In genomic region chr8:120487377-120487728, GRCm38 (mm10) we compare ENCODE assay signal across 8 mouse cellular contexts.
DNase-seq lines count a peak whose midpoint lies in the region; ATAC-seq and TF ChIP-seq lines count a peak whose summit lies in the region.

No protein-coding gene starts in this region.

- H3K4me3 ChIP-seq in spleen, adult 2 months (ENCODE audit: extremely low read depth, insufficient read depth, insufficient read length): peak overlapping the region; percentile 92
- H3K4me3 ChIP-seq in hindbrain, embryonic 13.5 days: peak overlapping the region; percentile 91
- H3K4me3 ChIP-seq in liver, embryonic 16.5 days (ENCODE audit: low read depth, low read length): peak overlapping the region; percentile 94

- peak overlapping the region; percentile 98 for H3K9ac ChIP-seq in hindbrain, embryonic 13.5 days
- H3K9ac ChIP-seq in liver, embryonic 16.5 days (ENCODE audit: low read depth, low read length): peak overlapping the region; percentile 91

- TF ChIP-seq CTCF in spleen, adult 2 months (IDR thresholded peaks at IDR 0.05; ENCODE audit: extremely low read depth, insufficient read depth, insufficient read length, insufficient replicate concordance): no peak

- TF ChIP-seq POLR2A in spleen, adult 2 months (IDR thresholded peaks at IDR 0.05; ENCODE audit: low read depth, low read length): no peak

- no peaks in the 10 kb centered on the region for H3K27me3 ChIP-seq in spleen, adult 2 months (ENCODE audit: control insufficient read depth, insufficient read depth, low read length)
- H3K27me3 ChIP-seq in hindbrain, embryonic 13.5 days: no peaks in the 10 kb centered on the region
- no peaks in the 10 kb centered on the region for H3K27me3 ChIP-seq in liver, embryonic 16.5 days (ENCODE audit: control insufficient read depth, insufficient read depth, low read depth, low read length)
- no peaks in the 10 kb centered on the region for H3K27me3 ChIP-seq in splenic B cell, adult 2 months (ENCODE audit: control insufficient read depth, insufficient read depth, low read length, poor library complexity, severe bottlenecking)

- H3K9me3 ChIP-seq in hindbrain, embryonic 13.5 days: no peaks in the 10 kb centered on the region
- no peaks in the 10 kb centered on the region for H3K9me3 ChIP-seq in liver, embryonic 16.5 days (replicated peaks; ENCODE audit: control insufficient read depth, low read length)

- H3K27ac ChIP-seq in spleen, adult 2 months (ENCODE audit: insufficient read depth, low read length): peak overlapping the region; percentile 96
- H3K27ac ChIP-seq in hindbrain, embryonic 13.5 days: peak overlapping the region; percentile 100
- peak overlapping the region; percentile 98 for H3K27ac ChIP-seq in liver, embryonic 16.5 days (ENCODE audit: low read length)

- WGBS in spleen, adult 2 months: under 1% methylated on average over 34 of the region's 34 CpGs
- under 1% methylated on average over 34 of the region's 34 CpGs for WGBS in hindbrain, embryonic 13.5 days
- WGBS in liver, embryonic 16.5 days (ENCODE audit: insufficient replicate concordance): under 1% methylated on average over 34 of the region's 34 CpGs

- H3K36me3 ChIP-seq in spleen, adult 2 months (ENCODE audit: control insufficient read depth, insufficient read depth, low read length): no peaks in the 10 kb centered on the region
- no peaks in the 10 kb centered on the region for H3K36me3 ChIP-seq in hindbrain, embryonic 13.5 days
- no peaks in the 10 kb centered on the region for H3K36me3 ChIP-seq in liver, embryonic 16.5 days (ENCODE audit: control insufficient read depth, insufficient read depth)
- no peaks in the 10 kb centered on the region for H3K36me3 ChIP-seq in splenic B cell, adult 2 months (ENCODE audit: control insufficient read depth, insufficient read depth, low read length, poor library complexity, severe bottlenecking)

- DNase-seq in spleen, adult 2 months (ENCODE audit: low read depth in 1 of 2, low spot score in 2 of 2): peak in 1 of 2 experiments; percentile 51
- no peak for DNase-seq in spleen, adult 12 weeks (ENCODE audit: low spot score)
- peak; percentile 58 for DNase-seq in splenic B cell, adult 2 months (ENCODE audit: low read depth, low spot score)
- DNase-seq in layer of hippocampus, adult 11-12 months (ENCODE audit: low spot score): no peak
- DNase-seq in embryo, embryonic 11 days: no peak

- peak overlapping the region; percentile 94 for H3K4me2 ChIP-seq in hindbrain, embryonic 13.5 days
- H3K4me2 ChIP-seq in liver, embryonic 16.5 days (ENCODE audit: low read depth, low read length): peak overlapping the region; percentile 96

- H3K4me1 ChIP-seq in spleen, adult 2 months (ENCODE audit: control insufficient read depth, insufficient read depth, insufficient read length): peaks cover 35% of the 10 kb centered on the region
- peaks cover 73% of the 10 kb centered on the region for H3K4me1 ChIP-seq in hindbrain, embryonic 13.5 days (replicated peaks)
- peaks cover 69% of the 10 kb centered on the region for H3K4me1 ChIP-seq in liver, embryonic 16.5 days (ENCODE audit: control insufficient read depth, low read depth, low read length)

- ATAC-seq in common myeloid progenitor, adult 5-6 weeks (replicated peaks; ENCODE audit: low read depth, poor library complexity, severe bottlenecking): 0 out of 2 replicates have a peak, but pooled peaks have one; percentile 0
- peak; percentile 4; the same call in 1 of the 2 replicates for ATAC-seq in hindbrain, embryonic 13.5 days (ENCODE audit: low FRiP score)
- peak; percentile 30 for ATAC-seq in liver, embryonic 16.5 days (ENCODE audit: low read depth)
